Mouse (Mus musculus) large intestine, adult 2 months (tissue): ENCODE measurements around the gene Cadps. TPM values are rescaled to one million over a fixed set of nuclear protein-coding genes. Genes with fewer than 3 reads are reported as not detected.

Source experiments
- DNase-seq: peaks from one replicate; pipeline ENCODE4 v3.0.0-alpha.2; 2012; ENCODE audit warnings: low read depth, low spot score
- WGBS: fragments of 180-500 bp; shearing (Covaris S2); methylation state at CpG from one replicate; pipeline ENCODE4 v1.1.7; 2018; 5-methylcytosine and 5-hydroxymethylcytosine counted together
- polyA plus RNA-seq: library from polyadenylated mRNA; depleted of rRNA; stranded (reverse); fragments of >200 nt; gene quantifications from 2 replicates; pipeline ENCODE4 v1.2.3, GENCODE M21; 2012

Gene Cadps
- polyA plus RNA-seq, 1 experiment = 0.77 TPM

- no peak for DNase-seq
- 82% methylated on average over 4 of the region's 4 CpGs for WGBS
Observed at GRCm38 (mm10) chr14:12753237-12753636, 69.6 kb downstream of the Cadps start.

GRCm38 (mm10) chr14:12751821-12752220, 71.1 kb downstream of the Cadps start:
- WGBS = 26% methylated on average over 1 of the region's 1 CpGs
- no peak for DNase-seq

GRCm38 (mm10) chr14:12730979-12731378, 91.9 kb downstream of the Cadps start:
- 47% methylated on average over 2 of the region's 2 CpGs for WGBS
- DNase-seq = no peak

- 19% methylated on average over 1 of the region's 1 CpGs for WGBS
- no peak for DNase-seq
Observed at GRCm38 (mm10) chr14:12722452-12723194, 100.3 kb downstream of the Cadps start.

GRCm38 (mm10) chr14:12718766-12719165, 104.1 kb downstream of the Cadps start:
- 64% methylated on average over 3 of the region's 3 CpGs for WGBS

GRCm38 (mm10) chr14:12715906-12716659, 106.8 kb downstream of the Cadps start:
- no peak for DNase-seq
- 11% methylated on average over 2 of the region's 2 CpGs for WGBS

More at GRCm38 (mm10) chr14:12718766-12719165, 104.1 kb downstream of the Cadps start:
- no peak for DNase-seq

- WGBS = 75% methylated on average over 3 of the region's 3 CpGs
- no peak for DNase-seq
Observed at GRCm38 (mm10) chr14:12707395-12707794, 115.5 kb downstream of the Cadps start.

GRCm38 (mm10) chr14:12704461-12704860, 118.4 kb downstream of the Cadps start:
- no peak for DNase-seq
- 79% methylated on average over 2 of the region's 2 CpGs for WGBS

GRCm38 (mm10) chr14:12690201-12690600, 132.7 kb downstream of the Cadps start:
- WGBS = 49% methylated on average over 1 of the region's 1 CpGs
- DNase-seq = no peak

- no peak for DNase-seq
- 85% methylated on average over 3 of the region's 3 CpGs for WGBS
Observed at GRCm38 (mm10) chr14:12685015-12685414, 137.9 kb downstream of the Cadps start.

GRCm38 (mm10) chr14:12680819-12681638, 141.8 kb downstream of the Cadps start:
- WGBS = 28% methylated on average over 3 of the region's 3 CpGs
- DNase-seq = no peak

GRCm38 (mm10) chr14:12661430-12661829, 161.4 kb downstream of the Cadps start:
- no peak for DNase-seq
- WGBS = 43% methylated on average over 2 of the region's 2 CpGs

- 55% methylated on average over 4 of the region's 4 CpGs for WGBS
- no peak for DNase-seq
Observed at GRCm38 (mm10) chr14:12657351-12657750, 165.5 kb downstream of the Cadps start.

GRCm38 (mm10) chr14:12642868-12643512, 179.9 kb downstream of the Cadps start:
- DNase-seq = no peak
- WGBS = 77% methylated on average over 6 of the region's 6 CpGs

GRCm38 (mm10) chr14:12638762-12639161, 184.1 kb downstream of the Cadps start:
- 85% methylated on average over 2 of the region's 2 CpGs for WGBS
- DNase-seq = no peak

- WGBS = 58% methylated on average over 7 of the region's 7 CpGs
Observed at GRCm38 (mm10) chr14:12637121-12637754, 185.6 kb downstream of the Cadps start.

GRCm38 (mm10) chr14:12624256-12625130, 198.4 kb downstream of the Cadps start:
- 72% methylated on average over 11 of the region's 11 CpGs for WGBS
- DNase-seq = no peak

More at GRCm38 (mm10) chr14:12637121-12637754, 185.6 kb downstream of the Cadps start:
- DNase-seq = no peak

- WGBS = 66% methylated on average over 4 of the region's 4 CpGs
- DNase-seq = no peak
Observed at GRCm38 (mm10) chr14:12607025-12607424, 215.9 kb downstream of the Cadps start.
